Mouse (Mus musculus): ENCODE measurements around the gene Tardbp. TPM values are rescaled to one million over a fixed set of nuclear protein-coding genes. Genes with fewer than 3 reads are reported as not detected.

Tardbp gene
- polyA plus RNA-seq, 1 experiment from 2014 or later, result 259 TPM

GRCm38 (mm10) chr4:148643291-148644156 is 16.7 kb upstream of the Tardbp start, which contains the start of gene Gm572:
Gm572 (plus strand) TSS chr4:148643317.
- Histone ChIP-seq H3K4me1 (ENCODE audit: control insufficient read depth, insufficient read depth, low read length) (peaks cover 5% of the 10 kb centered on the region), H3K27me3 (replicated peaks; ENCODE audit: control insufficient read depth, insufficient read depth, low read length) (no peaks in the 10 kb centered on the region), H3K4me2 (ENCODE audit: low read depth, low read length) (peak within 1 kb of the TSS; percentile 40), H3K4me3 (ENCODE audit: low read length) (0 out of 2 replicates have a peak within 1 kb of the TSS, but pooled peaks have one; percentile 13), H3K9me3 (ENCODE audit: control insufficient read depth, low read length) (no peaks in the 10 kb centered on the region), H3K9ac (ENCODE audit: low read depth, low read length) (peak within 1 kb of the TSS; percentile 30; the same call in 1 of the 2 replicates), H3K27ac (ENCODE audit: low read length) (peak within 1 kb of the TSS; percentile 40), H3K36me3 (ENCODE audit: control insufficient read depth, insufficient read depth, low read length) (no peaks in the 10 kb centered on the region)
- ATAC-seq, result peak; percentile 29
- 59% methylated on average over 15 of the region's 15 CpGs for WGBS

GRCm38 (mm10) chr4:148641121-148641520 is 14.3 kb upstream of the Tardbp start:
- no peak; the same call in 1 of the 2 replicates for ATAC-seq
- Histone ChIP-seq H3K4me3 (ENCODE audit: low read length) (no peak overlapping the region), H3K27me3 (replicated peaks; ENCODE audit: control insufficient read depth, insufficient read depth, low read length) (no peaks in the 10 kb centered on the region), H3K36me3 (ENCODE audit: control insufficient read depth, insufficient read depth, low read length) (no peaks in the 10 kb centered on the region), H3K4me1 (ENCODE audit: control insufficient read depth, insufficient read depth, low read length) (peaks cover 7% of the 10 kb centered on the region), H3K9me3 (ENCODE audit: control insufficient read depth, low read length) (no peaks in the 10 kb centered on the region), H3K4me2 (ENCODE audit: low read depth, low read length) (no peak overlapping the region), H3K9ac (ENCODE audit: low read depth, low read length) (no peak overlapping the region), H3K27ac (ENCODE audit: low read length) (no peak overlapping the region)
- 70% methylated on average over 5 of the region's 5 CpGs for WGBS

GRCm38 (mm10) chr4:148639455-148639854 is 12.6 kb upstream of the Tardbp start:
- 63% methylated on average over 2 of the region's 2 CpGs for WGBS
- Histone ChIP-seq H3K9ac (ENCODE audit: low read depth, low read length) (no peak overlapping the region), H3K4me1 (ENCODE audit: control insufficient read depth, insufficient read depth, low read length) (peaks cover 7% of the 10 kb centered on the region), H3K9me3 (ENCODE audit: control insufficient read depth, low read length) (no peaks in the 10 kb centered on the region), H3K36me3 (ENCODE audit: control insufficient read depth, insufficient read depth, low read length) (no peaks in the 10 kb centered on the region), H3K27ac (ENCODE audit: low read length) (0 out of 2 replicates have a peak overlapping the region, but pooled peaks have one; percentile 43), H3K4me2 (ENCODE audit: low read depth, low read length) (no peak overlapping the region), H3K27me3 (replicated peaks; ENCODE audit: control insufficient read depth, insufficient read depth, low read length) (no peaks in the 10 kb centered on the region), H3K4me3 (ENCODE audit: low read length) (no peak overlapping the region)
- peak; percentile 85 for ATAC-seq

GRCm38 (mm10) chr4:148638302-148638701 is 11.5 kb upstream of the Tardbp start:
- no peak overlapping the region for H3K27ac ChIP-seq (ENCODE audit: low read length)
- WGBS, result 45% methylated on average over 9 of the region's 9 CpGs
- H3K36me3 ChIP-seq (ENCODE audit: control insufficient read depth, insufficient read depth, low read length), result no peaks in the 10 kb centered on the region
- H3K4me3 ChIP-seq (ENCODE audit: low read length), result no peak overlapping the region
- H3K4me2 ChIP-seq (ENCODE audit: low read depth, low read length), result no peak overlapping the region
- ATAC-seq, result no peak; the same call in 1 of the 2 replicates
- H3K4me1 ChIP-seq (ENCODE audit: control insufficient read depth, insufficient read depth, low read length), result peaks cover 2% of the 10 kb centered on the region
- H3K27me3 ChIP-seq (replicated peaks; ENCODE audit: control insufficient read depth, insufficient read depth, low read length), result no peaks in the 10 kb centered on the region
- H3K9ac ChIP-seq (ENCODE audit: low read depth, low read length), result no peak overlapping the region
- H3K9me3 ChIP-seq (ENCODE audit: control insufficient read depth, low read length), result no peaks in the 10 kb centered on the region

GRCm38 (mm10) chr4:148635309-148635708 is 8.5 kb upstream of the Tardbp start:
- Histone ChIP-seq H3K4me3 (ENCODE audit: low read length) (no peak overlapping the region), H3K27me3 (replicated peaks; ENCODE audit: control insufficient read depth, insufficient read depth, low read length) (no peaks in the 10 kb centered on the region), H3K27ac (ENCODE audit: low read length) (no peak overlapping the region), H3K4me2 (ENCODE audit: low read depth, low read length) (no peak overlapping the region), H3K36me3 (ENCODE audit: control insufficient read depth, insufficient read depth, low read length) (no peaks in the 10 kb centered on the region), H3K9me3 (ENCODE audit: control insufficient read depth, low read length) (no peaks in the 10 kb centered on the region), H3K9ac (ENCODE audit: low read depth, low read length) (no peak overlapping the region), H3K4me1 (ENCODE audit: control insufficient read depth, insufficient read depth, low read length) (peaks cover 2% of the 10 kb centered on the region)
- no peak for ATAC-seq
- WGBS, result 80% methylated on average over 2 of the region's 2 CpGs

- WGBS, result 65% methylated on average over 2 of the region's 2 CpGs
- Histone ChIP-seq H3K27ac (ENCODE audit: low read length) (peak overlapping the region; percentile 31; the same call in 1 of the 2 replicates), H3K36me3 (ENCODE audit: control insufficient read depth, insufficient read depth, low read length) (no peaks in the 10 kb centered on the region), H3K9me3 (ENCODE audit: control insufficient read depth, low read length) (no peaks in the 10 kb centered on the region), H3K27me3 (replicated peaks; ENCODE audit: control insufficient read depth, insufficient read depth, low read length) (no peaks in the 10 kb centered on the region), H3K9ac (ENCODE audit: low read depth, low read length) (no peak overlapping the region), H3K4me2 (ENCODE audit: low read depth, low read length) (no peak overlapping the region), H3K4me1 (ENCODE audit: control insufficient read depth, insufficient read depth, low read length) (peaks cover 2% of the 10 kb centered on the region; the same call in 1 of the 2 replicates), H3K4me3 (ENCODE audit: low read length) (no peak overlapping the region)
- peak; percentile 64; the same call in 1 of the 2 replicates for ATAC-seq
Observed at GRCm38 (mm10) chr4:148633395-148634061, 6.7 kb upstream of the Tardbp start.

GRCm38 (mm10) chr4:148632013-148632692 is 5.3 kb upstream of the Tardbp start:
- Histone ChIP-seq H3K36me3 (ENCODE audit: control insufficient read depth, insufficient read depth, low read length) (no peaks in the 10 kb centered on the region), H3K9ac (ENCODE audit: low read depth, low read length) (no peak overlapping the region), H3K27me3 (replicated peaks; ENCODE audit: control insufficient read depth, insufficient read depth, low read length) (no peaks in the 10 kb centered on the region), H3K27ac (ENCODE audit: low read length) (no peak overlapping the region), H3K9me3 (ENCODE audit: control insufficient read depth, low read length) (no peaks in the 10 kb centered on the region), H3K4me2 (ENCODE audit: low read depth, low read length) (no peak overlapping the region), H3K4me3 (ENCODE audit: low read length) (no peak overlapping the region), H3K4me1 (ENCODE audit: control insufficient read depth, insufficient read depth, low read length) (no peaks in the 10 kb centered on the region; the same call in 1 of the 2 replicates)
- ATAC-seq, result no peak
- WGBS, result 44% methylated on average over 3 of the region's 3 CpGs

GRCm38 (mm10) chr4:148627246-148627645 is 427 bp upstream of the Tardbp start:
- Histone ChIP-seq H3K27ac (ENCODE audit: low read length) (no peak overlapping the region), H3K9ac (ENCODE audit: low read depth, low read length) (peak overlapping the region; percentile 100), H3K4me3 (ENCODE audit: low read length) (peak overlapping the region; percentile 100), H3K9me3 (ENCODE audit: control insufficient read depth, low read length) (no peaks in the 10 kb centered on the region), H3K4me1 (ENCODE audit: control insufficient read depth, insufficient read depth, low read length) (peaks cover 12% of the 10 kb centered on the region), H3K27me3 (replicated peaks; ENCODE audit: control insufficient read depth, insufficient read depth, low read length) (no peaks in the 10 kb centered on the region), H3K36me3 (ENCODE audit: control insufficient read depth, insufficient read depth, low read length) (peaks cover 5% of the 10 kb centered on the region; the same call in 1 of the 2 replicates), H3K4me2 (ENCODE audit: low read depth, low read length) (peak overlapping the region; percentile 79)
- 60% methylated on average over 3 of the region's 3 CpGs for WGBS
- peak; percentile 17 for ATAC-seq

Data from intestine, embryonic 16.5 days (tissue).